Mouse (Mus musculus) stomach, postnatal 0 days (tissue): ENCODE measurements around the gene Gna11. TPM values are rescaled to one million over a fixed set of nuclear protein-coding genes. Genes with fewer than 3 reads are reported as not detected.

Experiments
- ATAC-seq: fragments of 200-750 bp; cut with Nextera tagmentation; 2 replicates; pipeline ENCODE4 v1.8.0; 2017; ENCODE audit not compliant: low FRiP score, low TSS enrichment
- DNase-seq: peaks from one replicate; pipeline ENCODE4 v3.0.0-alpha.2; 2016; ENCODE audit warnings: low spot score
- H3K27ac ChIP-seq: fragments of 300-500 bp; sonication (generic); replicated peaks from 2 replicates; pipeline ENCODE4 v1.5.1; 2014; ENCODE audit warnings: mild to moderate bottlenecking, control low read depth
- H3K27me3 ChIP-seq: fragments of 300-500 bp; sonication (generic); 2 replicates; pipeline ENCODE4 v1.6.1; 2014; ENCODE audit warnings: low read length; ENCODE audit not compliant: control insufficient read depth, insufficient read depth
- H3K36me3 ChIP-seq: fragments of 300-500 bp; sonication (generic); 2 replicates; pipeline ENCODE4 v1.6.1; 2014; ENCODE audit warnings: low read length, mixed read lengths; ENCODE audit not compliant: control insufficient read depth, insufficient read depth
- H3K4me1 ChIP-seq: fragments of 300-500 bp; sonication (generic); replicated peaks from 2 replicates; pipeline ENCODE4 v1.6.1; 2014; ENCODE audit warnings: antibody characterized with exemption; ENCODE audit not compliant: control insufficient read depth, insufficient read depth
- H3K4me2 ChIP-seq: fragments of 300-500 bp; sonication (generic); replicated peaks from 2 replicates; pipeline ENCODE4 v1.6.1; 2014; ENCODE audit warnings: low read depth, mild to moderate bottlenecking, control low read depth, moderate library complexity
- H3K4me3 ChIP-seq: fragments of 300-500 bp; sonication (generic); 2 replicates; pipeline ENCODE4 v1.5.1; 2014; ENCODE audit warnings: low read depth, low read length, control low read depth
- H3K9ac ChIP-seq: fragments of 300-500 bp; sonication (generic); 2 replicates; pipeline ENCODE4 v1.6.1; 2014; ENCODE audit warnings: mild to moderate bottlenecking, low read length, control low read depth, mixed read lengths
- H3K9me3 ChIP-seq: fragments of 300-500 bp; sonication (generic); 2 replicates; pipeline ENCODE4 v1.6.1; 2016; ENCODE audit warnings: low read length; ENCODE audit not compliant: control insufficient read depth
- CTCF ChIP-seq: IDR thresholded peaks from 2 replicates; pipeline ENCODE4 v1.5.1; 2016; ENCODE audit warnings: antibody characterized with exemption, low read depth, mild to moderate bottlenecking, moderate library complexity
- EP300 ChIP-seq: optimal IDR thresholded peaks from 2 replicates; pipeline ENCODE3; 2016; ENCODE audit warnings: antibody characterized with exemption
- WGBS: fragments of 180-500 bp; shearing (Covaris S2); extraction: QIAGEN DNeasy Blood & Tissue Kit; methylation state at CpG from one replicate; pipeline ENCODE4 v1.1.7; 2014; 5-methylcytosine and 5-hydroxymethylcytosine counted together
- polyA plus RNA-seq: library from polyadenylated mRNA; unstranded; fragments of >200 nt; fragmentation: Nextera tagmentation; extraction: Ambion mirVana; gene quantifications from 2 replicates; pipeline ENCODE4 v1.2.1, GENCODE M21; 2015

Gna11 gene
- polyA plus RNA-seq, 1 experiment from 2014 or later: 62.5 TPM

- no peak overlapping the region for H3K4me3 ChIP-seq
- no peak for TF ChIP-seq CTCF
- TF ChIP-seq EP300: no peak
- ATAC-seq (no peak), DNase-seq (no peak)
- no peaks in the 10 kb centered on the region for H3K9me3 ChIP-seq
- WGBS: 50% methylated on average over 6 of the region's 6 CpGs
- no peak overlapping the region for H3K9ac ChIP-seq
- H3K4me1 ChIP-seq: peaks cover 10% of the 10 kb centered on the region
- no peaks in the 10 kb centered on the region for H3K27me3 ChIP-seq
- no peak overlapping the region for H3K27ac ChIP-seq
- H3K4me2 ChIP-seq: no peak overlapping the region
- peaks cover 16% of the 10 kb centered on the region for H3K36me3 ChIP-seq
Measured at GRCm38 (mm10) chr10:81563481-81563880, 18.5 kb upstream of the Gna11 start.

GRCm38 (mm10) chr10:81562411-81562810, 17.4 kb upstream of the Gna11 start:
- H3K36me3 ChIP-seq: peaks cover 16% of the 10 kb centered on the region
- DNase-seq (no peak), ATAC-seq (no peak)
- WGBS: 73% methylated on average over 6 of the region's 6 CpGs
- no peak for TF ChIP-seq EP300
- TF ChIP-seq CTCF: no peak
- H3K9ac ChIP-seq: peak overlapping the region; percentile 4; the same call in 1 of the 2 replicates
- peaks cover 8% of the 10 kb centered on the region; the same call in 1 of the 2 replicates for H3K4me1 ChIP-seq
- H3K4me2 ChIP-seq: no peak overlapping the region
- H3K4me3 ChIP-seq: no peak overlapping the region
- H3K27ac ChIP-seq: no peak overlapping the region
- H3K27me3 ChIP-seq: no peaks in the 10 kb centered on the region
- H3K9me3 ChIP-seq: no peaks in the 10 kb centered on the region

- 10% methylated on average over 16 of the region's 16 CpGs for WGBS
- TF ChIP-seq CTCF (no peak), EP300 (no peak)
- Histone ChIP-seq H3K4me3 (peak overlapping the region; percentile 86), H3K4me1 (peaks cover 8% of the 10 kb centered on the region; the same call in 1 of the 2 replicates), H3K9me3 (no peaks in the 10 kb centered on the region), H3K27ac (peak overlapping the region; percentile 90), H3K4me2 (peak overlapping the region; percentile 90), H3K9ac (peak overlapping the region; percentile 94), H3K27me3 (no peaks in the 10 kb centered on the region), H3K36me3 (peaks cover 12% of the 10 kb centered on the region)
- DNase-seq: peak; percentile 68
- ATAC-seq: peak; percentile 5; the same call in 1 of the 2 replicates
Measured at GRCm38 (mm10) chr10:81560719-81561459, 15.9 kb upstream of the Gna11 start.

GRCm38 (mm10) chr10:81559627-81560539, 14.9 kb upstream of the Gna11 start:
- no peak for TF ChIP-seq CTCF
- no peak for TF ChIP-seq EP300
- peak overlapping the region; percentile 86 for H3K4me3 ChIP-seq
- peak overlapping the region; percentile 90 for H3K4me2 ChIP-seq
- H3K9me3 ChIP-seq: no peaks in the 10 kb centered on the region
- WGBS: under 1% methylated on average over 34 of the region's 36 CpGs
- DNase-seq: peak; percentile 81
- H3K27ac ChIP-seq: peak overlapping the region; percentile 90
- ATAC-seq: peak; percentile 57
- no peaks in the 10 kb centered on the region for H3K27me3 ChIP-seq
- H3K36me3 ChIP-seq: peaks cover 2% of the 10 kb centered on the region; the same call in 1 of the 2 replicates
- peak overlapping the region; percentile 94 for H3K9ac ChIP-seq
- H3K4me1 ChIP-seq: peaks cover 8% of the 10 kb centered on the region; the same call in 1 of the 2 replicates

- Histone ChIP-seq H3K9ac (peak within 1 kb of the TSS; percentile 94), H3K4me1 (peaks cover 7% of the 10 kb centered on the region; the same call in 1 of the 2 replicates), H3K4me3 (peak within 1 kb of the TSS; percentile 86), H3K36me3 (no peaks in the 10 kb centered on the region; the same call in 1 of the 2 replicates), H3K27ac (peak within 1 kb of the TSS; percentile 90), H3K27me3 (no peaks in the 10 kb centered on the region), H3K4me2 (peak within 1 kb of the TSS; percentile 90), H3K9me3 (no peaks in the 10 kb centered on the region)
- DNase-seq: peak; percentile 89
- 1% methylated on average over 31 of the region's 53 CpGs for WGBS
- TF ChIP-seq EP300 (no peak), CTCF (no peak)
- peak; percentile 74 for ATAC-seq
Measured at GRCm38 (mm10) chr10:81559163-81559626, 14.2 kb upstream of the Gna11 start, which contains the start of gene Aes. Gene Aes, plus strand, starts transcription at chr10:81559488.
